Mouse (Mus musculus): ENCODE data around the gene BC147527. TPM values are rescaled to one million over a fixed set of nuclear protein-coding genes. Genes with fewer than 3 reads are reported as not detected.
A peak's percentile ranks its signal among the peaks of the same experiment; 100 is the strongest.
"Not testable (repeated sequence)": the region's sequence is repeated elsewhere in the genome, so short reads cannot be mapped to it uniquely, and the experiment has no call there.

The BC147527 gene
- 3.7 and 4.2 TPM in 2 replicates for polyA plus RNA-seq (2012; rRNA removed)

GRCm38 (mm10) chr13:120299991-120300442, at the start of gene BC147527:
BC147527 (plus strand) TSS chr13:120300392.
- TF ChIP-seq POLR2A (IDR thresholded peaks at IDR 0.05; ENCODE audit: low read depth, low read length) (no peak; the same call in 1 of the 2 replicates), CTCF (IDR thresholded peaks at IDR 0.05; ENCODE audit: extremely low read depth, insufficient read depth, insufficient read length, insufficient replicate concordance) (no peak)
- Histone ChIP-seq H3K27me3 (ENCODE audit: control insufficient read depth, insufficient read depth, low read length) (no peaks in the 10 kb centered on the region), H3K27ac (ENCODE audit: insufficient read depth, low read length) (peak within 1 kb of the TSS; percentile 99), H3K4me3 (ENCODE audit: extremely low read depth, insufficient read depth, insufficient read length) (peak within 1 kb of the TSS; percentile 60), H3K36me3 (ENCODE audit: control insufficient read depth, insufficient read depth, low read length) (0 out of 2 replicates have a peak, but pooled peaks cover 2% of the 10 kb centered on the region), H3K4me1 (ENCODE audit: control insufficient read depth, insufficient read depth, insufficient read length) (peaks cover 11% of the 10 kb centered on the region)
- WGBS: 4% methylated on average over 2 of the region's 2 CpGs
- peak; percentile 38 to 71 for DNase-seq (ENCODE audit: low read depth in 1 of 2, low spot score in 2 of 2)

- H3K36me3 ChIP-seq (ENCODE audit: control insufficient read depth, insufficient read depth, low read length); H3K4me3 ChIP-seq (ENCODE audit: extremely low read depth, insufficient read depth, insufficient read length); H3K4me1 ChIP-seq (ENCODE audit: control insufficient read depth, insufficient read depth, insufficient read length); H3K27ac ChIP-seq (ENCODE audit: insufficient read depth, low read length); DNase-seq (ENCODE audit: low read depth in 1 of 2, low spot score in 2 of 2); H3K27me3 ChIP-seq (ENCODE audit: control insufficient read depth, insufficient read depth, low read length): not testable (repeated sequence)
- 54% methylated on average over 2 of the region's 3 CpGs for WGBS
These were observed 48.8 kb upstream of the BC147527 start for GRCm38 (mm10) chr13:120251208-120251924.

GRCm38 (mm10) chr13:120258817-120259658, 41.2 kb upstream of the BC147527 start:
- not testable (repeated sequence) for H3K4me3 ChIP-seq (ENCODE audit: extremely low read depth, insufficient read depth, insufficient read length); H3K36me3 ChIP-seq (ENCODE audit: control insufficient read depth, insufficient read depth, low read length); H3K4me1 ChIP-seq (ENCODE audit: control insufficient read depth, insufficient read depth, insufficient read length); H3K27me3 ChIP-seq (ENCODE audit: control insufficient read depth, insufficient read depth, low read length)
- WGBS: 17% methylated on average over 3 of the region's 3 CpGs
- DNase-seq (ENCODE audit: low read depth in 1 of 2, low spot score in 2 of 2): peak in 1 of 2 experiments; percentile 40
- peak overlapping the region; percentile 93 for H3K27ac ChIP-seq (ENCODE audit: insufficient read depth, low read length)

- not testable (repeated sequence) for H3K27me3 ChIP-seq (ENCODE audit: control insufficient read depth, insufficient read depth, low read length); H3K4me1 ChIP-seq (ENCODE audit: control insufficient read depth, insufficient read depth, insufficient read length); H3K36me3 ChIP-seq (ENCODE audit: control insufficient read depth, insufficient read depth, low read length)
- WGBS: 13% methylated on average over 3 of the region's 3 CpGs
- Histone ChIP-seq H3K4me3 (ENCODE audit: extremely low read depth, insufficient read depth, insufficient read length) (0 out of 2 replicates have a peak overlapping the region, but pooled peaks have one; percentile 13), H3K27ac (ENCODE audit: insufficient read depth, low read length) (peak overlapping the region; percentile 93)
- peak in 1 of 2 experiments; percentile 7 for DNase-seq (ENCODE audit: low read depth in 1 of 2, low spot score in 2 of 2)
These were observed 40.5 kb upstream of the BC147527 start for GRCm38 (mm10) chr13:120259718-120260117.

- DNase-seq (ENCODE audit: low read depth in 1 of 2, low spot score in 2 of 2); H3K4me1 ChIP-seq (ENCODE audit: control insufficient read depth, insufficient read depth, insufficient read length); H3K27me3 ChIP-seq (ENCODE audit: control insufficient read depth, insufficient read depth, low read length); H3K27ac ChIP-seq (ENCODE audit: insufficient read depth, low read length); H3K36me3 ChIP-seq (ENCODE audit: control insufficient read depth, insufficient read depth, low read length); H3K4me3 ChIP-seq (ENCODE audit: extremely low read depth, insufficient read depth, insufficient read length): not testable (repeated sequence)
- 86% methylated on average over 2 of the region's 2 CpGs for WGBS
These were observed 37.3 kb upstream of the BC147527 start, which contains the start of gene AF067061 for GRCm38 (mm10) chr13:120262870-120263269. AF067061 (plus strand) TSS chr13:120263114.

GRCm38 (mm10) chr13:120277837-120278236, 22.4 kb upstream of the BC147527 start:
- not testable (repeated sequence) for H3K36me3 ChIP-seq (ENCODE audit: control insufficient read depth, insufficient read depth, low read length); DNase-seq (ENCODE audit: low read depth in 1 of 2, low spot score in 2 of 2); H3K27ac ChIP-seq (ENCODE audit: insufficient read depth, low read length); H3K27me3 ChIP-seq (ENCODE audit: control insufficient read depth, insufficient read depth, low read length); H3K4me3 ChIP-seq (ENCODE audit: extremely low read depth, insufficient read depth, insufficient read length); H3K4me1 ChIP-seq (ENCODE audit: control insufficient read depth, insufficient read depth, insufficient read length)
- 36% methylated on average over 2 of the region's 2 CpGs for WGBS

- 88% methylated on average over 9 of the region's 9 CpGs for WGBS
- no peaks in the 10 kb centered on the region for H3K36me3 ChIP-seq (ENCODE audit: control insufficient read depth, insufficient read depth, low read length)
These were observed 21.4 kb upstream of the BC147527 start for GRCm38 (mm10) chr13:120278784-120279183.

More at GRCm38 (mm10) chr13:120278784-120279183, 21.4 kb upstream of the BC147527 start:
- H3K27me3 ChIP-seq (ENCODE audit: control insufficient read depth, insufficient read depth, low read length): no peaks in the 10 kb centered on the region
- TF ChIP-seq POLR2A (IDR thresholded peaks at IDR 0.05; ENCODE audit: low read depth, low read length) (no peak), CTCF (IDR thresholded peaks at IDR 0.05; ENCODE audit: extremely low read depth, insufficient read depth, insufficient read length, insufficient replicate concordance) (no peak)
- DNase-seq (ENCODE audit: low read depth in 1 of 2, low spot score in 2 of 2): no peak
- no peaks in the 10 kb centered on the region for H3K4me1 ChIP-seq (ENCODE audit: control insufficient read depth, insufficient read depth, insufficient read length)
- no peak overlapping the region for H3K4me3 ChIP-seq (ENCODE audit: extremely low read depth, insufficient read depth, insufficient read length)
- no peak overlapping the region for H3K27ac ChIP-seq (ENCODE audit: insufficient read depth, low read length)
